Mouse (Mus musculus): ENCODE measurements at regions not wholly inside any gene's neighbourhood (a gene's known extent, or its start where the extent isn't known, plus 50 kb on each side); places are given as distances from the start of the nearest gene placed in this dataset.
A peak's percentile ranks its signal among the peaks of the same experiment; 100 is the strongest.

- no peak for ATAC-seq (replicated peaks; ENCODE audit: insufficient number of reproducible peaks, insufficient read depth, low FRiP score, low read depth)
- no peak overlapping the region for H3K9ac ChIP-seq
- H3K27ac ChIP-seq, result no peak overlapping the region
- H3K9me3 ChIP-seq (replicated peaks), result no peaks in the 10 kb centered on the region
- no peaks in the 10 kb centered on the region; the same call in 1 of the 2 replicates for H3K36me3 ChIP-seq
- H3K4me3 ChIP-seq, result no peak overlapping the region
- no peak overlapping the region for H3K4me2 ChIP-seq
- H3K4me1 ChIP-seq (replicated peaks), result 0 out of 2 replicates have a peak, but pooled peaks cover 4% of the 10 kb centered on the region
- H3K27me3 ChIP-seq, result no peaks in the 10 kb centered on the region
- WGBS, result 78% methylated on average over 3 of the region's 3 CpGs
Measured at GRCm38 (mm10) chr14:61665815-61666214, 58.6 kb downstream of the Kcnrg start.

GRCm38 (mm10) chr14:61673184-61673583, 65.9 kb downstream of the Kcnrg start:
- H3K4me2 ChIP-seq, result no peak overlapping the region
- H3K27ac ChIP-seq, result no peak overlapping the region
- H3K4me3 ChIP-seq, result no peak overlapping the region
- WGBS, result 46% methylated on average over 2 of the region's 2 CpGs
- H3K9me3 ChIP-seq (replicated peaks), result no peaks in the 10 kb centered on the region
- no peak for ATAC-seq (replicated peaks; ENCODE audit: insufficient number of reproducible peaks, insufficient read depth, low FRiP score, low read depth)
- no peaks in the 10 kb centered on the region for H3K27me3 ChIP-seq
- H3K9ac ChIP-seq, result no peak overlapping the region
- peaks cover 12% of the 10 kb centered on the region; the same call in 1 of the 2 replicates for H3K4me1 ChIP-seq (replicated peaks)
- H3K36me3 ChIP-seq, result no peaks in the 10 kb centered on the region; the same call in 1 of the 2 replicates

GRCm38 (mm10) chr14:61678107-61678506, 70.8 kb downstream of the Kcnrg start:
- no peak for ATAC-seq (replicated peaks; ENCODE audit: insufficient number of reproducible peaks, insufficient read depth, low FRiP score, low read depth)
- Histone ChIP-seq H3K4me3 (no peak overlapping the region), H3K4me1 (replicated peaks) (peaks cover 24% of the 10 kb centered on the region), H3K9ac (no peak overlapping the region), H3K27ac (no peak overlapping the region), H3K4me2 (no peak overlapping the region), H3K27me3 (no peaks in the 10 kb centered on the region), H3K9me3 (replicated peaks) (no peaks in the 10 kb centered on the region), H3K36me3 (no peaks in the 10 kb centered on the region)
- 90% methylated on average over 1 of the region's 1 CpGs for WGBS

- peak overlapping the region; percentile 84 for H3K9ac ChIP-seq
- H3K4me1 ChIP-seq (replicated peaks), result peaks cover 36% of the 10 kb centered on the region
- H3K27ac ChIP-seq, result peak overlapping the region; percentile 99
- no peaks in the 10 kb centered on the region for H3K36me3 ChIP-seq
- peak overlapping the region; percentile 76 for H3K4me3 ChIP-seq
- H3K4me2 ChIP-seq, result peak overlapping the region; percentile 97
- ATAC-seq (replicated peaks; ENCODE audit: insufficient number of reproducible peaks, insufficient read depth, low FRiP score, low read depth), result peak; percentile 71
- WGBS, result under 1% methylated on average over 47 of the region's 50 CpGs
- H3K9me3 ChIP-seq (replicated peaks), result no peaks in the 10 kb centered on the region
- peaks cover 13% of the 10 kb centered on the region; the same call in 1 of the 2 replicates for H3K27me3 ChIP-seq
Measured at GRCm38 (mm10) chr14:61680818-61681707, 73.8 kb downstream of the Kcnrg start.

- ATAC-seq (replicated peaks; ENCODE audit: insufficient number of reproducible peaks, insufficient read depth, low FRiP score, low read depth), result peak; percentile 79
- peak overlapping the region; percentile 76 for H3K4me3 ChIP-seq
- peaks cover 13% of the 10 kb centered on the region; the same call in 1 of the 2 replicates for H3K27me3 ChIP-seq
- H3K36me3 ChIP-seq, result no peaks in the 10 kb centered on the region
- no peaks in the 10 kb centered on the region for H3K9me3 ChIP-seq (replicated peaks)
- peak overlapping the region; percentile 97 for H3K4me2 ChIP-seq
- peak overlapping the region; percentile 84 for H3K9ac ChIP-seq
- under 1% methylated on average over 84 of the region's 90 CpGs for WGBS
- H3K4me1 ChIP-seq (replicated peaks), result peaks cover 44% of the 10 kb centered on the region
- H3K27ac ChIP-seq, result peak overlapping the region; percentile 99
Measured at GRCm38 (mm10) chr14:61681708-61682701, 74.7 kb downstream of the Kcnrg start.

DNA sequence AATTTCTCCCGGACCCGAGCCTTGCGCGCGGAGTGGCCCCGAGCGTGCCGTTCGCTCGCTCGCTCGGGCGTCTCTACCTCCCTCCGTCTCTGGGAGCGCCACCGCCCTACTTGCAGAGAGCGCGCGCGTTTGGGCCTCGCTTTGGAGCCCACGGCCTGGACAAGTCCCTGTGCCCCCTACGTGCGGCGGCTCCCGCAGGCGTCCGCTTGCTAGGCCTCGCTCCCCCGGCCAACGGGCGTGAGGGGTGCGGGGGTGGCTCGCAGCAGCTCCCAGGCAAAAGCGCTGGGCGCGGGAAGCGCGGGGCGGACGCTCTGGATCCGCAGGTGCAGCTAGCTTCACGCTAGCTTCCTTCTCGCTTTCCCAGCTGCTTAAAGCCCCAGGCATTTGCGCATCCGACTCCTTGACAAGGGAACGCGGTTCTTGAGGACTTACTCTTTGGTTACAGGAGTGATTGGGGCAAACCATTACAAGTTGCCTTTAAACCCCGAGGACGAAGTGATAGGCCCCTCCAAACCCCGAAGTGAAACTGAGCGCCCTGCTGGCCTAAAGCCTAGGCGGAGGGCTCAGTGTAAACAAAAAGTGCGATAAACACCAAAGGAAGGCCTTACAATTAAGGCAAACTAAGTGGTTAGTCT, 75.6 kb downstream of the Kcnrg start:
- H3K4me2 ChIP-seq, result peak overlapping the region; percentile 97
- peak overlapping the region; percentile 76 for H3K4me3 ChIP-seq
- 1% methylated on average over 54 of the region's 54 CpGs for WGBS
- H3K27ac ChIP-seq, result peak overlapping the region; percentile 99
- no peaks in the 10 kb centered on the region for H3K9me3 ChIP-seq (replicated peaks)
- peaks cover 50% of the 10 kb centered on the region for H3K4me1 ChIP-seq (replicated peaks)
- peak; percentile 60 for ATAC-seq (replicated peaks; ENCODE audit: insufficient number of reproducible peaks, insufficient read depth, low FRiP score, low read depth)
- H3K9ac ChIP-seq, result peak overlapping the region; percentile 84
- peaks cover 13% of the 10 kb centered on the region; the same call in 1 of the 2 replicates for H3K27me3 ChIP-seq
- H3K36me3 ChIP-seq, result no peaks in the 10 kb centered on the region

DNA sequence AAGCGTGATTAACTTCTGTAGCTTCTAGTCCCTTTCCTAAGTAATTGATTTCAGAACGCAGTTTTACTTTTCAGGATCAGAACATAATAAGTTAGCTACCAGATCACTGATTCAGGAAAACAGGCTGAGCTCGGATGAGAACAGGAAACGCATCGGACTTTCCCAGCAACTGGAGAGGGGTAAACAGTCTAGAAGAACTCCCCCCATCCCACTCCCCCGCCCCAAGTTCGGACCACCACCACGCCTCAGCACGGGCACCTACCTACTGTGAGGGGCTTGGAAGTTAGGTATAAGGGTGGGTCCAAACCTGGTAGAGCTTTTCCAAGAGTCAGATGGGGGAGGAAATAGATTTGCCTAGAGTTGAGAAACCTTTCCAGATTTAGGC, 76.1 kb downstream of the Kcnrg start:
- peak overlapping the region; percentile 97 for H3K4me2 ChIP-seq
- ATAC-seq (replicated peaks; ENCODE audit: insufficient number of reproducible peaks, insufficient read depth, low FRiP score, low read depth), result no peak

DNA sequence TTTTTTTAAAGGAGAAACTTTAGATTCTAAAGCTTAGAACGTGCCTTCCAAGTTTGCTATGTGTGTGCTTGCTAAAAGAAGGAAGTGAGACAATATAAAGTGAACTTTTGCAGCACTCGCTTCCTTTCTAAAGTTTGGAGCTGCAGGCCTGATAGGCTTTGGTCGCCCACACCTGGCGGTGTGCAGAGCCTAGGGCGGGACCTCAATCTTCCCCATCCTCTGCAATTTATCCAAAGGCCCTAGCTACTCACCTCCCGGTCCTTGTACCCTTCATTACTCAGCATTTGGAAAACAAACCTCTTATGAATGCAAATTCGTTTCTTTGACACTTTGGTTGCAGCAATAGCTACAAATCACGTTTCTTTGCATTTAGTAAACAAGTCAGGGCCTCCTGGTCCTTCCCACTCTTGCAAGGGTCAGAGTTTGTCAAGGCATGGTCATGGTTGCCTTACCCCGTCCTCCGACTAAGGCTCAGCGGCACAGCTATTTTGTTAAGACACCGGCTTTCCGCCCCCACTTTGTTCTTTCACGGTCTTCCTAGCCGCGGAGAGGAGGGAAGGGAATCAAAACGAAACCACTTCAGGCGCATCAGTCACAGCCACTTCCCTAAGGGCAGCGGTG, 76.6 kb downstream of the Kcnrg start:
- H3K4me1 ChIP-seq (replicated peaks), result peaks cover 55% of the 10 kb centered on the region
- WGBS, result 26% methylated on average over 19 of the region's 19 CpGs
- H3K9ac ChIP-seq, result no peak overlapping the region
- peak overlapping the region; percentile 97 for H3K4me2 ChIP-seq
- peaks cover 18% of the 10 kb centered on the region; the same call in 1 of the 2 replicates for H3K27me3 ChIP-seq
- ATAC-seq (replicated peaks; ENCODE audit: insufficient number of reproducible peaks, insufficient read depth, low FRiP score, low read depth), result no peak
- peak overlapping the region; percentile 99; the same call in 1 of the 2 replicates for H3K27ac ChIP-seq
- H3K9me3 ChIP-seq (replicated peaks), result no peaks in the 10 kb centered on the region
- peak overlapping the region; percentile 45 for H3K4me3 ChIP-seq
- H3K36me3 ChIP-seq, result no peaks in the 10 kb centered on the region

More for the DNA sequence above, 76.1 kb downstream of the Kcnrg start:
- Histone ChIP-seq H3K4me3 (peak overlapping the region; percentile 76), H3K27ac (peak overlapping the region; percentile 99), H3K9ac (peak overlapping the region; percentile 84; the same call in 1 of the 2 replicates), H3K9me3 (replicated peaks) (no peaks in the 10 kb centered on the region), H3K36me3 (no peaks in the 10 kb centered on the region), H3K27me3 (peaks cover 13% of the 10 kb centered on the region; the same call in 1 of the 2 replicates), H3K4me1 (replicated peaks) (peaks cover 50% of the 10 kb centered on the region)
- WGBS, result 26% methylated on average over 9 of the region's 9 CpGs

DNA sequence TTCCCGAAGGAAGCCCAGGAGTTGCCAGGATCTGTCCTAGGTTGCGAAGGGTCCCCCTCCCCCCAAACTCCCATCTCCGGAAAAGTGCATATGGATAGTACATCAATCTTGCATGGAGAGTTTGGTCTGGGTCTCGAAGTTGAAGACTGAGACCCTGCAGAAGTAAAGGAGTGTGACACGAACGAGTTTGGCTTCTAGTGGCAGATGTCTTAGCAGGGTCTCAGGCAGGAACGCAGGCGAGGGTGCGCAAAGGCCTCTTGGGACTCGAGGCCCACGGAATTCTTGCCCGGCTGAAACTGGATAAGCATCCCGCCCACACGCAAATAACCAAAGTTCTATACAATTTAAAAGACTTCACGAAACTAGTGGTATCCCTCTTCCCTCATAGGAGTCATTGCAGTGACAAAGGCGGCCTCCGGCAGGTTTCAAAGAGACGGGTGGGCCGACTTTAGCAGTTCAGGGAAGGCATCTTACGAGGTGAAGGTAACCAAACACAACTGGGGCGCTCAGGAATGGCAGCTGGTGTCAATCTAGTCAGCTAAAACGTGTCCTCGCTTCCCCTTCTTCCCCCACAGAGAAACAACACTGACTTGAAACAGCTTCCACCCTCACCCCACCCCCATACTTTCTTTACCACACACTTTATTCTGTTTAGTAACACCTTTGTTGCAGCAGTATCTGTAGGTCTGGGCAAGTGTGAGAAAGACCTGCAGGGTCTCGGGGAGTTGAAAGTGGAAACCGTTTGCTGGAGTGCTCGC, 77.4 kb downstream of the Kcnrg start:
- H3K4me2 ChIP-seq, result peak overlapping the region; percentile 97
- no peak overlapping the region for H3K9ac ChIP-seq
- WGBS, result 37% methylated on average over 26 of the region's 26 CpGs
- no peaks in the 10 kb centered on the region for H3K9me3 ChIP-seq (replicated peaks)
- H3K4me3 ChIP-seq, result peak overlapping the region; percentile 45
- no peak for ATAC-seq (replicated peaks; ENCODE audit: insufficient number of reproducible peaks, insufficient read depth, low FRiP score, low read depth)
- peaks cover 26% of the 10 kb centered on the region for H3K27me3 ChIP-seq
- no peak overlapping the region for H3K27ac ChIP-seq
- peaks cover 62% of the 10 kb centered on the region for H3K4me1 ChIP-seq (replicated peaks)
- H3K36me3 ChIP-seq, result no peaks in the 10 kb centered on the region

All from heart, embryonic 15.5 days (tissue).